Mouse (Mus musculus): Measurements from ENCODE around the gene Tssk4. TPM values are rescaled to one million over a fixed set of nuclear protein-coding genes. Genes with fewer than 3 reads are reported as not detected.

The Tssk4 gene
- 0.59 TPM for polyA plus RNA-seq (2015; fragmentation: Illumina TruSeq; extraction: RNeasy Lipid Tissue Mini Kit (QIAGEN cat#74804); ENCODE audit: insufficient read depth, low read depth, low replicate concordance)

GRCm38 (mm10) chr14:55649884-55650283 lies at the start of gene Tssk4:
Gene Tssk4, plus strand, starts transcription at chr14:55650184.

GRCm38 (mm10) chr14:55603271-55603632 lies 46.7 kb upstream of the Tssk4 start, which contains the start of gene Irf9:
Gene Irf9, plus strand, starts transcription at chr14:55603571.

GRCm38 (mm10) chr14:55617822-55618221 lies 32.2 kb upstream of the Tssk4 start, which contains the start of gene Rec8:
Gene Rec8, plus strand, starts transcription at chr14:55618037.

GRCm38 (mm10) chr14:55635523-55636007 lies 14.4 kb upstream of the Tssk4 start, which contains the start of gene Ipo4:
Gene Ipo4, minus strand, starts transcription at chr14:55635957.

GRCm38 (mm10) chr14:55637795-55638194 lies 12.2 kb upstream of the Tssk4 start, which contains the start of gene Gm49378:
Gene Gm49378, minus strand, starts transcription at chr14:55637895.

GRCm38 (mm10) chr14:55643060-55643907 lies 6.7 kb upstream of the Tssk4 start, which contains the start of gene Tm9sf1:
Gene Tm9sf1, minus strand, starts transcription at chr14:55643806.

GRCm38 (mm10) chr14:55659960-55660573 lies 10.1 kb downstream of the Tssk4 start, which contains the start of gene Mdp1:
Gene Mdp1, minus strand, starts transcription at chr14:55660508.

GRCm38 (mm10) chr14:55671833-55672740 lies 22.1 kb downstream of the Tssk4 start, which contains the start of the genes Gmpr2 and Nedd8:
Gene Gmpr2, plus strand, starts transcription at chr14:55671941.
Gene Nedd8, minus strand, starts transcription at chr14:55672124.

GRCm38 (mm10) chr14:55681160-55682117 lies 31.5 kb downstream of the Tssk4 start, which contains the start of gene Tinf2:
Gene Tinf2, minus strand, starts transcription at chr14:55681820.

Other genes starting within 250 kb of the Tssk4 start
- gene Dhrs4, start 171.4 kb upstream of the Tssk4 start, polyA plus RNA-seq (2015; fragmentation: Illumina TruSeq; extraction: RNeasy Lipid Tissue Mini Kit (QIAGEN cat#74804); ENCODE audit: insufficient read depth, low read depth, low replicate concordance), result 17.0 TPM
- gene Carmil3, start 159.5 kb upstream of the Tssk4 start, polyA plus RNA-seq (2015; fragmentation: Illumina TruSeq; extraction: RNeasy Lipid Tissue Mini Kit (QIAGEN cat#74804); ENCODE audit: insufficient read depth, low read depth, low replicate concordance), result 11.7 TPM
- gene Cpne6, start 139.7 kb upstream of the Tssk4 start, polyA plus RNA-seq (2015; fragmentation: Illumina TruSeq; extraction: RNeasy Lipid Tissue Mini Kit (QIAGEN cat#74804); ENCODE audit: insufficient read depth, low read depth, low replicate concordance), result not detected
- not detected for gene Nrl, start 125.2 kb upstream of the Tssk4 start, polyA plus RNA-seq (2015; fragmentation: Illumina TruSeq; extraction: RNeasy Lipid Tissue Mini Kit (QIAGEN cat#74804); ENCODE audit: insufficient read depth, low read depth, low replicate concordance)
- gene Pck2, start 109.9 kb upstream of the Tssk4 start, polyA plus RNA-seq (2015; fragmentation: Illumina TruSeq; extraction: RNeasy Lipid Tissue Mini Kit (QIAGEN cat#74804); ENCODE audit: insufficient read depth, low read depth, low replicate concordance), result 29.0 TPM
- gene Dcaf11, start 90.2 kb upstream of the Tssk4 start, polyA plus RNA-seq (2015; fragmentation: Illumina TruSeq; extraction: RNeasy Lipid Tissue Mini Kit (QIAGEN cat#74804); ENCODE audit: insufficient read depth, low read depth, low replicate concordance), result 38.9 TPM
- gene A730061H03Rik, start 89.8 kb upstream of the Tssk4 start, polyA plus RNA-seq (2015; fragmentation: Illumina TruSeq; extraction: RNeasy Lipid Tissue Mini Kit (QIAGEN cat#74804); ENCODE audit: insufficient read depth, low read depth, low replicate concordance), result not detected
- not detected for gene Fitm1, start 74.6 kb upstream of the Tssk4 start, polyA plus RNA-seq (2015; fragmentation: Illumina TruSeq; extraction: RNeasy Lipid Tissue Mini Kit (QIAGEN cat#74804); ENCODE audit: insufficient read depth, low read depth, low replicate concordance)
- gene Psme1, start 72.1 kb upstream of the Tssk4 start, polyA plus RNA-seq (2015; fragmentation: Illumina TruSeq; extraction: RNeasy Lipid Tissue Mini Kit (QIAGEN cat#74804); ENCODE audit: insufficient read depth, low read depth, low replicate concordance), result 38.5 TPM
- 11.7 TPM for gene Emc9, start 64.9 kb upstream of the Tssk4 start, polyA plus RNA-seq (2015; fragmentation: Illumina TruSeq; extraction: RNeasy Lipid Tissue Mini Kit (QIAGEN cat#74804); ENCODE audit: insufficient read depth, low read depth, low replicate concordance)
- 49.1 TPM for gene Psme2, start 59.1 kb upstream of the Tssk4 start, polyA plus RNA-seq (2015; fragmentation: Illumina TruSeq; extraction: RNeasy Lipid Tissue Mini Kit (QIAGEN cat#74804); ENCODE audit: insufficient read depth, low read depth, low replicate concordance)
- 14.7 TPM for gene Rnf31, start 58.5 kb upstream of the Tssk4 start, polyA plus RNA-seq (2015; fragmentation: Illumina TruSeq; extraction: RNeasy Lipid Tissue Mini Kit (QIAGEN cat#74804); ENCODE audit: insufficient read depth, low read depth, low replicate concordance)
- gene Irf9, start 46.6 kb upstream of the Tssk4 start, polyA plus RNA-seq (2015; fragmentation: Illumina TruSeq; extraction: RNeasy Lipid Tissue Mini Kit (QIAGEN cat#74804); ENCODE audit: insufficient read depth, low read depth, low replicate concordance), result 11.2 TPM
- 9.7 TPM for gene Rec8, start 32.1 kb upstream of the Tssk4 start, polyA plus RNA-seq (2015; fragmentation: Illumina TruSeq; extraction: RNeasy Lipid Tissue Mini Kit (QIAGEN cat#74804); ENCODE audit: insufficient read depth, low read depth, low replicate concordance)
- 49.8 TPM for gene Ipo4, start 14.2 kb upstream of the Tssk4 start, polyA plus RNA-seq (2015; fragmentation: Illumina TruSeq; extraction: RNeasy Lipid Tissue Mini Kit (QIAGEN cat#74804); ENCODE audit: insufficient read depth, low read depth, low replicate concordance)
- gene Gm49378, start 12.3 kb upstream of the Tssk4 start, polyA plus RNA-seq (2015; fragmentation: Illumina TruSeq; extraction: RNeasy Lipid Tissue Mini Kit (QIAGEN cat#74804); ENCODE audit: insufficient read depth, low read depth, low replicate concordance), result 1.6 TPM
- 17.3 TPM for gene Tm9sf1, start 6.4 kb upstream of the Tssk4 start, polyA plus RNA-seq (2015; fragmentation: Illumina TruSeq; extraction: RNeasy Lipid Tissue Mini Kit (QIAGEN cat#74804); ENCODE audit: insufficient read depth, low read depth, low replicate concordance)
- gene Mdp1, start 10.3 kb downstream of the Tssk4 start, polyA plus RNA-seq (2015; fragmentation: Illumina TruSeq; extraction: RNeasy Lipid Tissue Mini Kit (QIAGEN cat#74804); ENCODE audit: insufficient read depth, low read depth, low replicate concordance), result 8.9 TPM
- gene Gmpr2, start 21.8 kb downstream of the Tssk4 start, polyA plus RNA-seq (2015; fragmentation: Illumina TruSeq; extraction: RNeasy Lipid Tissue Mini Kit (QIAGEN cat#74804); ENCODE audit: insufficient read depth, low read depth, low replicate concordance), result 5.6 TPM
- gene Nedd8, start 21.9 kb downstream of the Tssk4 start, polyA plus RNA-seq (2015; fragmentation: Illumina TruSeq; extraction: RNeasy Lipid Tissue Mini Kit (QIAGEN cat#74804); ENCODE audit: insufficient read depth, low read depth, low replicate concordance), result 60.9 TPM
- 5.5 TPM for gene Tinf2, start 31.6 kb downstream of the Tssk4 start, polyA plus RNA-seq (2015; fragmentation: Illumina TruSeq; extraction: RNeasy Lipid Tissue Mini Kit (QIAGEN cat#74804); ENCODE audit: insufficient read depth, low read depth, low replicate concordance)
- 0.30 TPM for gene Tgm1, start 63.7 kb downstream of the Tssk4 start, polyA plus RNA-seq (2015; fragmentation: Illumina TruSeq; extraction: RNeasy Lipid Tissue Mini Kit (QIAGEN cat#74804); ENCODE audit: insufficient read depth, low read depth, low replicate concordance)
- 9.4 TPM for gene Rabggta, start 72.1 kb downstream of the Tssk4 start, polyA plus RNA-seq (2015; fragmentation: Illumina TruSeq; extraction: RNeasy Lipid Tissue Mini Kit (QIAGEN cat#74804); ENCODE audit: insufficient read depth, low read depth, low replicate concordance)
- 28.8 TPM for gene Dhrs1, start 95.5 kb downstream of the Tssk4 start, polyA plus RNA-seq (2015; fragmentation: Illumina TruSeq; extraction: RNeasy Lipid Tissue Mini Kit (QIAGEN cat#74804); ENCODE audit: insufficient read depth, low read depth, low replicate concordance)
- gene Nop9, start 95.5 kb downstream of the Tssk4 start, polyA plus RNA-seq (2015; fragmentation: Illumina TruSeq; extraction: RNeasy Lipid Tissue Mini Kit (QIAGEN cat#74804); ENCODE audit: insufficient read depth, low read depth, low replicate concordance), result 2.8 TPM
- not detected for gene Cideb, start 108.3 kb downstream of the Tssk4 start, polyA plus RNA-seq (2015; fragmentation: Illumina TruSeq; extraction: RNeasy Lipid Tissue Mini Kit (QIAGEN cat#74804); ENCODE audit: insufficient read depth, low read depth, low replicate concordance)
- not detected for gene Ltb4r2, start 111.2 kb downstream of the Tssk4 start, polyA plus RNA-seq (2015; fragmentation: Illumina TruSeq; extraction: RNeasy Lipid Tissue Mini Kit (QIAGEN cat#74804); ENCODE audit: insufficient read depth, low read depth, low replicate concordance)
- gene Ltb4r1, start 115.8 kb downstream of the Tssk4 start, polyA plus RNA-seq (2015; fragmentation: Illumina TruSeq; extraction: RNeasy Lipid Tissue Mini Kit (QIAGEN cat#74804); ENCODE audit: insufficient read depth, low read depth, low replicate concordance), result not detected
- 14.4 TPM for gene Adcy4, start 133.9 kb downstream of the Tssk4 start, polyA plus RNA-seq (2015; fragmentation: Illumina TruSeq; extraction: RNeasy Lipid Tissue Mini Kit (QIAGEN cat#74804); ENCODE audit: insufficient read depth, low read depth, low replicate concordance)
- gene Ripk3, start 138.7 kb downstream of the Tssk4 start, polyA plus RNA-seq (2015; fragmentation: Illumina TruSeq; extraction: RNeasy Lipid Tissue Mini Kit (QIAGEN cat#74804); ENCODE audit: insufficient read depth, low read depth, low replicate concordance), result 2.2 TPM
- gene Nfatc4, start 173.0 kb downstream of the Tssk4 start, polyA plus RNA-seq (2015; fragmentation: Illumina TruSeq; extraction: RNeasy Lipid Tissue Mini Kit (QIAGEN cat#74804); ENCODE audit: insufficient read depth, low read depth, low replicate concordance), result 5.5 TPM
- 2.1 TPM for gene Nynrin, start 203.8 kb downstream of the Tssk4 start, polyA plus RNA-seq (2015; fragmentation: Illumina TruSeq; extraction: RNeasy Lipid Tissue Mini Kit (QIAGEN cat#74804); ENCODE audit: insufficient read depth, low read depth, low replicate concordance)
- not detected for gene Cbln3, start 234.2 kb downstream of the Tssk4 start, polyA plus RNA-seq (2015; fragmentation: Illumina TruSeq; extraction: RNeasy Lipid Tissue Mini Kit (QIAGEN cat#74804); ENCODE audit: insufficient read depth, low read depth, low replicate concordance)
- gene Khnyn, start 234.8 kb downstream of the Tssk4 start, polyA plus RNA-seq (2015; fragmentation: Illumina TruSeq; extraction: RNeasy Lipid Tissue Mini Kit (QIAGEN cat#74804); ENCODE audit: insufficient read depth, low read depth, low replicate concordance), result 5.2 TPM